Mouse (Mus musculus): ENCODE data around the gene Pparg.

The Pparg gene

GRCm38 (mm10) chr6:115360776-115361605 is at the start of gene Pparg:
Gene Pparg, plus strand, starts transcription at chr6:115360951.
- in situ Hi-C loops (cut with MboI, MseI) = no loop called here

- in situ Hi-C loops (cut with MboI, MseI) = no loop called here
Measured at GRCm38 (mm10) chr6:115312780-115313179, 48.0 kb upstream of the Pparg start.

GRCm38 (mm10) chr6:115313235-115313738 is 47.5 kb upstream of the Pparg start:
- in situ Hi-C loops (cut with MboI, MseI) = no loop called here

- in situ Hi-C loops (cut with MboI, MseI) = no loop called here
Measured at GRCm38 (mm10) chr6:115313910-115314309, 46.8 kb upstream of the Pparg start.

GRCm38 (mm10) chr6:115315770-115316169 is 45.0 kb upstream of the Pparg start:
- in situ Hi-C loops (cut with MboI, MseI) = no loop called here

GRCm38 (mm10) chr6:115316811-115317221 is 43.9 kb upstream of the Pparg start:
- in situ Hi-C loops (cut with MboI, MseI) = no loop called here

- in situ Hi-C loops (cut with MboI, MseI) = no loop called here
Measured at GRCm38 (mm10) chr6:115318811-115319210, 41.9 kb upstream of the Pparg start.

- in situ Hi-C loops (cut with MboI, MseI) = no loop called here
Measured at GRCm38 (mm10) chr6:115319686-115320085, 41.1 kb upstream of the Pparg start.

GRCm38 (mm10) chr6:115320927-115321714 is 39.6 kb upstream of the Pparg start:
- in situ Hi-C loops (cut with MboI, MseI) = no loop called here

GRCm38 (mm10) chr6:115321883-115322351 is 38.8 kb upstream of the Pparg start:
- in situ Hi-C loops (cut with MboI, MseI) = no loop called here

- in situ Hi-C loops (cut with MboI, MseI) = no loop called here
Measured at GRCm38 (mm10) chr6:115322956-115323355, 37.8 kb upstream of the Pparg start.

- in situ Hi-C loops (cut with MboI, MseI) = no loop called here
Measured at GRCm38 (mm10) chr6:115330964-115331363, 29.8 kb upstream of the Pparg start.

GRCm38 (mm10) chr6:115333099-115333694 is 27.6 kb upstream of the Pparg start:
- in situ Hi-C loops (cut with MboI, MseI) = no loop called here

- in situ Hi-C loops (cut with MboI, MseI) = no loop called here
Measured at GRCm38 (mm10) chr6:115335536-115335935, 25.2 kb upstream of the Pparg start.

GRCm38 (mm10) chr6:115340084-115340483 is 20.7 kb upstream of the Pparg start:
- in situ Hi-C loops (cut with MboI, MseI) = no loop called here

GRCm38 (mm10) chr6:115343096-115343495 is 17.7 kb upstream of the Pparg start:
- in situ Hi-C loops (cut with MboI, MseI) = no loop called here

GRCm38 (mm10) chr6:115343570-115343969 is 17.2 kb upstream of the Pparg start:
- in situ Hi-C loops (cut with MboI, MseI) = no loop called here

GRCm38 (mm10) chr6:115344101-115344500 is 16.6 kb upstream of the Pparg start:
- in situ Hi-C loops (cut with MboI, MseI) = no loop called here

- in situ Hi-C loops (cut with MboI, MseI) = no loop called here
Measured at GRCm38 (mm10) chr6:115344513-115344912, 16.2 kb upstream of the Pparg start.

GRCm38 (mm10) chr6:115345013-115345412 is 15.7 kb upstream of the Pparg start:
- in situ Hi-C loops (cut with MboI, MseI) = no loop called here

- in situ Hi-C loops (cut with MboI, MseI) = no loop called here
Measured at GRCm38 (mm10) chr6:115349641-115350464, 10.9 kb upstream of the Pparg start.
